Mouse (Mus musculus): ENCODE measurements around the gene Sugct.

Sugct gene

GRCm38 (mm10) chr13:17296460-17296859, 398.9 kb downstream of the Sugct start:
- DNase-seq (ENCODE audit: low spot score in 2 of 2) = no peak

GRCm38 (mm10) chr13:17291057-17291456, 404.3 kb downstream of the Sugct start:
- no peak for DNase-seq (ENCODE audit: low spot score in 2 of 2)

GRCm38 (mm10) chr13:17288377-17288776, 407.0 kb downstream of the Sugct start:
- no peak for DNase-seq (ENCODE audit: low spot score in 2 of 2)

- DNase-seq (ENCODE audit: low spot score in 2 of 2) = no peak
These were observed 449.4 kb downstream of the Sugct start for GRCm38 (mm10) chr13:17245936-17246335.

GRCm38 (mm10) chr13:17216524-17216923, 478.8 kb downstream of the Sugct start:
- no peak for DNase-seq (ENCODE audit: low spot score in 2 of 2)

GRCm38 (mm10) chr13:17212681-17213080, 482.7 kb downstream of the Sugct start:
- DNase-seq (ENCODE audit: low spot score in 2 of 2) = no peak

- DNase-seq (ENCODE audit: low spot score in 2 of 2) = no peak
These were observed 505.1 kb downstream of the Sugct start for GRCm38 (mm10) chr13:17190180-17190762.

GRCm38 (mm10) chr13:17185253-17185652, 510.1 kb downstream of the Sugct start:
- DNase-seq (ENCODE audit: low spot score in 2 of 2) = no peak

GRCm38 (mm10) chr13:17165917-17166316, 529.4 kb downstream of the Sugct start:
- no peak for DNase-seq (ENCODE audit: low spot score in 2 of 2)

- no peak for DNase-seq (ENCODE audit: low spot score in 2 of 2)
These were observed 530.6 kb downstream of the Sugct start for GRCm38 (mm10) chr13:17164721-17165120.

- DNase-seq (ENCODE audit: low spot score in 2 of 2) = no peak
These were observed 548.8 kb downstream of the Sugct start for GRCm38 (mm10) chr13:17146441-17146992.

- no peak for DNase-seq (ENCODE audit: low spot score in 2 of 2)
These were observed 579.3 kb downstream of the Sugct start for GRCm38 (mm10) chr13:17116073-17116472.

- DNase-seq (ENCODE audit: low spot score in 2 of 2) = no peak
These were observed 593.0 kb downstream of the Sugct start for GRCm38 (mm10) chr13:17102372-17102771.

- no peak for DNase-seq (ENCODE audit: low spot score in 2 of 2)
These were observed 608.8 kb downstream of the Sugct start for GRCm38 (mm10) chr13:17086547-17086946.

GRCm38 (mm10) chr13:17086146-17086545, 609.2 kb downstream of the Sugct start:
- DNase-seq (ENCODE audit: low spot score in 2 of 2) = no peak

GRCm38 (mm10) chr13:17084946-17085852, 610.2 kb downstream of the Sugct start:
- no peak for DNase-seq (ENCODE audit: low spot score in 2 of 2)

GRCm38 (mm10) chr13:17081618-17082017, 613.7 kb downstream of the Sugct start:
- no peak for DNase-seq (ENCODE audit: low spot score in 2 of 2)

GRCm38 (mm10) chr13:17065552-17065951, 629.8 kb downstream of the Sugct start:
- DNase-seq (ENCODE audit: low spot score in 2 of 2) = no peak

- DNase-seq (ENCODE audit: low spot score in 2 of 2) = no peak
These were observed 638.7 kb downstream of the Sugct start for GRCm38 (mm10) chr13:17056650-17057049.

GRCm38 (mm10) chr13:17043426-17044224, 651.7 kb downstream of the Sugct start:
- no peak for DNase-seq (ENCODE audit: low spot score in 2 of 2)

- DNase-seq (ENCODE audit: low spot score in 2 of 2) = no peak
These were observed 653.0 kb downstream of the Sugct start for GRCm38 (mm10) chr13:17042332-17042731.

GRCm38 (mm10) chr13:17039727-17040126, 655.6 kb downstream of the Sugct start:
- no peak for DNase-seq (ENCODE audit: low spot score in 2 of 2)

All from spleen, postnatal 10 days (tissue).